Mouse (Mus musculus) forebrain, embryonic 13.5 days (tissue): ENCODE data around the gene Iqce. TPM values are rescaled to one million over a fixed set of nuclear protein-coding genes. Genes with fewer than 3 reads are reported as not detected.

Experiments
- ATAC-seq: fragments of 200-750 bp; cut with Nextera tagmentation; 2 replicates; pipeline ENCODE4 v1.8.0; 2017
- H3K27ac ChIP-seq: fragments of 300-500 bp; sonication (generic); 2 replicates; pipeline ENCODE4 v1.5.1; 2015; ENCODE audit warnings: inconsistent platforms, mild to moderate bottlenecking, moderate library complexity
- H3K27me3 ChIP-seq: fragments of 300-500 bp; sonication (generic); 2 replicates; pipeline ENCODE4 v1.6.1; 2015; ENCODE audit warnings: mild to moderate bottlenecking, inconsistent platforms
- H3K36me3 ChIP-seq: fragments of 300-500 bp; sonication (generic); 2 replicates; pipeline ENCODE4 v1.6.1; 2015; ENCODE audit warnings: mild to moderate bottlenecking, inconsistent platforms; ENCODE audit not compliant: poor library complexity, severe bottlenecking
- H3K4me1 ChIP-seq: fragments of 300-500 bp; sonication (generic); 2 replicates; pipeline ENCODE4 v1.6.1; 2015; ENCODE audit warnings: inconsistent platforms
- H3K4me2 ChIP-seq: fragments of 300-500 bp; sonication (generic); 2 replicates; pipeline ENCODE4 v1.6.1; 2015; ENCODE audit warnings: inconsistent platforms, mild to moderate bottlenecking, moderate library complexity
- H3K4me3 ChIP-seq: fragments of 300-500 bp; sonication (generic); 2 replicates; pipeline ENCODE4 v1.5.1; 2015; ENCODE audit warnings: mild to moderate bottlenecking, inconsistent platforms
- H3K9ac ChIP-seq: fragments of 300-500 bp; sonication (generic); 2 replicates; pipeline ENCODE4 v1.6.1; 2015; ENCODE audit warnings: mild to moderate bottlenecking, inconsistent platforms
- H3K9me3 ChIP-seq: fragments of 300-500 bp; sonication (generic); replicated peaks from 2 replicates; pipeline ENCODE4 v1.6.1; 2016; ENCODE audit warnings: inconsistent platforms
- whole genome bisulfite sequencing: fragments of 180-500 bp; shearing (Covaris S2); methylation state at CpG from one replicate; pipeline ENCODE4 v1.1.7; 2015; 5-methylcytosine and 5-hydroxymethylcytosine counted together
- polyA plus RNA-seq: library from polyadenylated mRNA; unstranded; fragments of >200 nt; fragmentation: Nextera tagmentation; extraction: Ambion mirVana; gene quantifications from 2 replicates; pipeline ENCODE4 v1.2.1, GENCODE M21; 2015

The Iqce gene
- polyA plus RNA-seq, 1 experiment from 2014 or later, result 20.1 TPM

DNA sequence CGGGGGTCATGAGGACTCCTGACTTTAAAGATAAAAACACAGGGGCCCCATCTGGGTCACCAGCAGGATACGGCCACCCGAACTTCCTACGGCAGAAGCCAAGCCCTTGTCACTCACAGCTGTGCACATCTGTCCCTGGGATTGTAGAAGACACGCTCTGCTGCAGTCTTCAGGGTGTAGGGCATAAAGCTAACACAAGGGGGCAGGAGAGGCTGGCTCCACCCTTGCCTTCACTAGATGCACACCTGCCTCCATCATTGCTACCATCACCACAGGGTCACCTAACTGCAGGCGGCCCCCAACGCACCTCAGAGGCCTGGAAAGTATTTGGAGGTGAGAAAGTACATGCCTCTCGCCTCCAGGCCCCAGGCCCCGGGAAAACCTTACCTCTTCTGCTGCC, 73.2 kb downstream of the Iqce start:
- H3K9me3 ChIP-seq, result no peaks in the 10 kb centered on the region; the same call in 1 of the 2 replicates
- no peak for ATAC-seq
- no peak overlapping the region for H3K27ac ChIP-seq
- no peak overlapping the region for H3K4me2 ChIP-seq
- no peak overlapping the region for H3K4me3 ChIP-seq
- peaks cover 97% of the 10 kb centered on the region for H3K36me3 ChIP-seq
- no peak overlapping the region for H3K9ac ChIP-seq
- WGBS, result 96% methylated on average over 9 of the region's 9 CpGs
- no peaks in the 10 kb centered on the region for H3K4me1 ChIP-seq
- H3K27me3 ChIP-seq, result no peaks in the 10 kb centered on the region

DNA sequence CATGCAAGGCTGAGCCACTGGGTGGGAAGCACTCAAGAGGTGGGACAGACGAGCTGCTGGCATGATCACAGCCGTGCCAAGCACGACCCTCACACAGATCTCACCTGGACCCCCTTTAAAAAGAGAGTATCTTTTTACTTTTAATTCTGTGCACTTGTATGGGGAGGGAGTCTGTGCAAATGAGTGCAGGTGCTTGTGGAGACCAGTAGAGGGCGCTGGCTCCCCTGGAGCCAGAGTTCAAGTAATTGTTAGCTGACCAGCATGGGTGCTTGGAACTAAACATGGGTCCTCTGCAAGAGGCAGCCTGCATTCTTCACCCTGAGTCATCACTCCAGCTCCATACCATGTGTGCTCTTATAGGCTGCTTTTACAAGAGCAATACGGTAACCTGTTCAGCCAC, 74.6 kb downstream of the Iqce start:
- Histone ChIP-seq H3K4me3 (no peak overlapping the region), H3K4me2 (no peak overlapping the region), H3K9ac (no peak overlapping the region), H3K36me3 (peaks cover 97% of the 10 kb centered on the region), H3K4me1 (no peaks in the 10 kb centered on the region), H3K27me3 (no peaks in the 10 kb centered on the region), H3K9me3 (no peaks in the 10 kb centered on the region; the same call in 1 of the 2 replicates), H3K27ac (no peak overlapping the region)
- 94% methylated on average over 5 of the region's 5 CpGs for WGBS
- ATAC-seq, result no peak

DNA sequence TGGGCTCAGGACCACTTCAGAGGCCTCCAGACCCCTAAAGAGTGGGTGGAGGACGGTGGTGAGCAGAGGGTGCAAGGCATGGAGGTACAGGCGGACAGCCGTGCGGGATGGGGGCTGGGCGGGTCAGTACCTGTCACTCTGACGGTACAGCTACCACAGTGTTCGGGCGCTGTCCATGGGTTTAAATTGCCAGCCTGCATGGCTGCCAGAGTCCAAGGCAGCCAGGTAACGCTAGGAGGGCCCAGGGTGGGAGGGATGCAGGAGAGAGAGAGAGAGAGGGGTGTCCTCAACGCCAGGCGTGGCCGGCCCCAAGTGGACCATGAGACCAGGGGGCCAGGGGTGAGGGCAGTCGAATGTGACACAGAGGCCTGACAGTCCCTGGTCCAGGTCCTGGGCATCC, 77.2 kb downstream of the Iqce start:
- H3K9ac ChIP-seq, result no peak overlapping the region
- H3K4me1 ChIP-seq, result peaks cover 7% of the 10 kb centered on the region; the same call in 1 of the 2 replicates
- no peak overlapping the region for H3K4me3 ChIP-seq
- ATAC-seq, result no peak
- no peak overlapping the region for H3K4me2 ChIP-seq
- 92% methylated on average over 13 of the region's 13 CpGs for WGBS
- H3K36me3 ChIP-seq, result peaks cover 90% of the 10 kb centered on the region
- H3K27me3 ChIP-seq, result no peaks in the 10 kb centered on the region
- H3K27ac ChIP-seq, result no peak overlapping the region
- no peaks in the 10 kb centered on the region; the same call in 1 of the 2 replicates for H3K9me3 ChIP-seq

DNA sequence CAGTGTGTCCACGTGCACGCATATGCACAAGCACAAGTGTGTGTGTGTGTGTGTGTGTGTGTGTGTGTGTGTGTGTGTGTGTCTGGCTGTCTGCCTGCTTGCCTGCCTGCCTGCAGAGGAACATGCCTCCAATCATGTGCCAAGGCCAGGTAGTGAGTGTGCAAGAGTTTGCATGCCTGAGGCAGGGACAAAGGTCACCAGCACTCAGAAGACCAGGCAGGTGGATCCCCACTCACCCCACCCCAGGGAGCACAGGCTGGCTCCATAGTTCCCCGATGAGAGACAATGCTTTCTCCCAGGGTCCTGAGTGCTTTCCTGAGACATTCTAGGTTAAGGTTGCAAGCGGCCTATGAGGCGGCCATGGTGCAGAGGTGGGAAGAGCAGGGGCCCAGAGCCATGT, 77.9 kb downstream of the Iqce start:
- Histone ChIP-seq H3K27ac (no peak overlapping the region), H3K4me3 (no peak overlapping the region), H3K4me2 (no peak overlapping the region), H3K4me1 (peaks cover 7% of the 10 kb centered on the region; the same call in 1 of the 2 replicates), H3K9me3 (no peaks in the 10 kb centered on the region; the same call in 1 of the 2 replicates), H3K27me3 (no peaks in the 10 kb centered on the region), H3K9ac (no peak overlapping the region), H3K36me3 (peaks cover 82% of the 10 kb centered on the region)
- no peak for ATAC-seq
- 93% methylated on average over 5 of the region's 5 CpGs for WGBS

DNA sequence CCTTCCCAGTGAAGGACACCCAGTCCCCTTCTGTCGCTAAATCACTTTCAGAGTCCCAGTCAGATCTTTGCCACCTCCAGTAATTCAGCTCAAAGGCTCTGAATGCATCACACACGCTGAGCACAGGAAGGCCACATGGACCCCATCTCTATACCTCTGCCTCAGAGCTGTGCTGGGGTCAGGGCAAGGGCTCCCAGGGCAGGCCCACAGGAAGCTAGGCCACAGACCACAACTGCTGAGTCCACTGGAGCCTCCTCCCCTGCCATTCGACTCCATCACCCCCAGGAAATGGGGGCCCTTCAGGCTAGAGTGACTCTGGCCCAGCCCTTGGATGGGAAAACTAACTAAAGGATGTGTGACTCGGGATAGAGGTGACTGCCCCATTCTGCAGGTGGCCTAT, 78.4 kb downstream of the Iqce start:
- Histone ChIP-seq H3K36me3 (peaks cover 78% of the 10 kb centered on the region), H3K4me3 (no peak overlapping the region), H3K4me1 (peaks cover 7% of the 10 kb centered on the region; the same call in 1 of the 2 replicates)

DNA sequence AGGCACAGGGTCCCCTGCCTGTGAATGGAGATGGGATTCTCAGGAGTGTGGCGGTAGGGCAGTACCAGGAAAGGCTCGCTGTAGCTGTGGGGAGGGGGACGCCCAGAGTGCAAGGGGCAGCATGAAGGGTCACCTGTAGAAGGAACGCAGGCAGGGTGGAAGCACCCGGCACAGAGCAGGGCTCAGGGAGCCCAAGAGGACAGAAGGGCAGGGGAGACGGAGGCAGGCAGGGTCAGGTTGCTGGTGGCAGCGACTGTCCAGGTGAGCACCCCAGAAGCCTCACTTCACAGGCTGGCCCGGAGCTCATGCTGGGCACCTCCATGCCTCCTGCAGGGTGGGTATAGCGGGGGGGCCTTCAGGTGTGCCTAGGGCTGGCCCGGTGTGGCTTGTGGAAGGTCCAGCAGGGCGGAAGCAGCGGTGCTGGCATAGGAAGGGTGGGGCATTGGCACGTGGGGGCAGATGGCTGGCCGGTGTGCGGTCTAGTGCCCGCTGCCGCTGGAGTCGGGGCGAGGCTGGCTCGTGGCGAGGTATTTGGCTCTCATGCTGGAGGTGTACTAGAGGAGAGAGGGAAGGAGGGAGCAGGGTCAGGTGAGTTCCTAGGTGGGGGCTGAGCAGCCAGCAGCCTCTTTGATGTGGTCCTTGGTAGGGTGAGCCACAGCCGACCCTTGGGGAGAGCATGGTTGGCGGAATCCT, 79.1 kb downstream of the Iqce start:
- Histone ChIP-seq H3K9me3 (no peaks in the 10 kb centered on the region), H3K4me1 (peaks cover 7% of the 10 kb centered on the region; the same call in 1 of the 2 replicates), H3K36me3 (peaks cover 74% of the 10 kb centered on the region), H3K4me3 (no peak overlapping the region), H3K4me2 (no peak overlapping the region), H3K27ac (peak overlapping the region; percentile 27), H3K27me3 (no peaks in the 10 kb centered on the region), H3K9ac (no peak overlapping the region)
- 92% methylated on average over 23 of the region's 23 CpGs for WGBS
- ATAC-seq, result no peak

More for the DNA sequence above, 78.4 kb downstream of the Iqce start:
- Histone ChIP-seq H3K4me2 (no peak overlapping the region), H3K27ac (no peak overlapping the region), H3K9me3 (no peaks in the 10 kb centered on the region; the same call in 1 of the 2 replicates), H3K9ac (no peak overlapping the region), H3K27me3 (no peaks in the 10 kb centered on the region)
- no peak for ATAC-seq
- 85% methylated on average over 4 of the region's 4 CpGs for WGBS

DNA sequence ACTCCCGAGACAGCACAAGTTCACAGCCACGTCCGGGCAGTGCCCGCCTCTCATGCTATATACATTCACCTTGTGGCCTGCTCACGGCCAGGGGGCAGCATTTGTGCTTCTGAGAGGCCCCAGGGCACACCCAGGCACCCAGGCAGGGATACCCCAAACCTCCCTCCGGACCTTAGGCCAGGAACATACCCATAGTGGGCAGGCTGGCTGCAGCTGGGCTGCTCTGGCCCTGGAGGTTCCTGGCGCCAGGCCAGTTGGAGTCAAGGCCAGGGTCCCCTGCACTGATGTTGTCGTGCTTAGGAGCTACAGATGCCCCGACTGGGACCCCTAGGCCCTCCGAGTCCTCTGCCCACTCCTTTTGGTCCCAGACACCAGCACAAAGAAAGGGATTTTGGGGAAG, 80.7 kb downstream of the Iqce start:
- Histone ChIP-seq H3K36me3 (peaks cover 73% of the 10 kb centered on the region), H3K4me3 (no peak overlapping the region), H3K27me3 (no peaks in the 10 kb centered on the region), H3K27ac (peak overlapping the region; percentile 49), H3K4me2 (no peak overlapping the region), H3K4me1 (peaks cover 7% of the 10 kb centered on the region; the same call in 1 of the 2 replicates), H3K9me3 (no peaks in the 10 kb centered on the region), H3K9ac (0 out of 2 replicates have a peak overlapping the region, but pooled peaks have one; percentile 27)
- 72% methylated on average over 10 of the region's 10 CpGs for WGBS
- ATAC-seq, result no peak

DNA sequence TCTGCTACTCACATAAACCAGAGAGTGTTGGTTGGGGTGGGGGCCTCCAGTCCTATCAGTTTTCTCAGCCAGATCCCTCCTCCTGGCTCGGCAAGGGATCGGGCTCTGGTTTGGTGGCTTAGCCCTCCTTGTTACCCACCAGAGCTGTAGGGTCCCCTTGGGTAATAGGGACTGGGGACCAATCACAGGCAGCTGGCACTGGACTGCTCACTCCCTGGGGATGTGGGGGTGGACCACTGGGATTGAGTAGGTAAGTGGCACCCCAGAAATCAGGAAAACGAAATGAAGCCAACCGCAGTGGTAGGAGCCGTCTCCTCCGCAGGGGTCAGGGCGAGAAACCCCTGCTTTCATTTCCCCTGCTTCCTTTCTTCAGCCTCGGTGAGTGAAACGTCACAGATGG, 81.1 kb downstream of the Iqce start:
- Histone ChIP-seq H3K9me3 (no peaks in the 10 kb centered on the region), H3K9ac (no peak overlapping the region), H3K4me3 (no peak overlapping the region), H3K4me1 (peaks cover 7% of the 10 kb centered on the region; the same call in 1 of the 2 replicates), H3K27ac (0 out of 2 replicates have a peak overlapping the region, but pooled peaks have one; percentile 35), H3K4me2 (no peak overlapping the region), H3K36me3 (peaks cover 73% of the 10 kb centered on the region), H3K27me3 (no peaks in the 10 kb centered on the region)
- ATAC-seq, result no peak
- 74% methylated on average over 9 of the region's 9 CpGs for WGBS

DNA sequence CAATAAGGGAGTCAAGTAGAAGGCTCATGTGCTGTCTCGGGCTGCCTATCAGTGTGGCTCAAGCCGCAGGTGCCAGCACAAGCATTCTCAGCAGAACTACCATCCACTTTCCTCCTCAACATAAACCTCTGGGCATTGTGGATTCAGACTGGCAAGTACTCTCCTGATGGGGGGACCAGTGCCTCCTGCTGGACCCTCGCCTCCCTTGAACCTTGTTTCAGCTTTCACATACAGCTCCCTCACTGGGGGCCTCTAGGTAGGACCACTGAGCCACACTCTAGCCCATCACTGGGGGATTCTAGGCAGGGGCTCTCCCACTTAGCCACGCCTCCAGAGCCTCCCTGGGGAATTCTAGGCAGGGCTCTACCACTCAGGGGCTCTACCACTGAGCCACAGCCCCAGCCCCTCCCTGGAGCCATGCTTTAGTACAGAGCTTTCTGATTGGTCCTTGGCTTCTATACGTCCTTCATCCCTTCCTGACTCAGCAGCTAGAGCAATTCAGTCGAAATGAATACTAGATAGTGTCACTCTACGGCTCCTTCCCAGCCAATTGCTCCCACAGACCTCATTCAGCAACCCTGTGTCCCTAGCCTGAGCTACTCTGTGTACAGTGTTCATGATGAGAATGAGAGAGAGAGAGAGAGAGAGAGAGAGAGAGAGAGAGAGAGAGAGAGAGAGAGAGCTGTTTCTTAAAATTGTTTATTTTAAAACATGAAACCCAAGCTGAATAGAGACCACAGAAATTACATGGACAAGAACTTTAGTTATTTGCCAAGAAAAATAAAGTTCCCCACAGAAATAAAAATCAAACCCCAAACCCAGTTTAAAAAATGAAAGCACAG, 82.1 kb downstream of the Iqce start:
- peaks cover 11% of the 10 kb centered on the region for H3K4me1 ChIP-seq
- 54% methylated on average over 7 of the region's 7 CpGs for WGBS
- no peak overlapping the region for H3K4me2 ChIP-seq
- H3K36me3 ChIP-seq, result peaks cover 73% of the 10 kb centered on the region
- no peaks in the 10 kb centered on the region for H3K27me3 ChIP-seq
- ATAC-seq, result peak; percentile 27
- no peaks in the 10 kb centered on the region for H3K9me3 ChIP-seq
- H3K27ac ChIP-seq, result peak overlapping the region; percentile 44
- H3K4me3 ChIP-seq, result no peak overlapping the region
- no peak overlapping the region for H3K9ac ChIP-seq

DNA sequence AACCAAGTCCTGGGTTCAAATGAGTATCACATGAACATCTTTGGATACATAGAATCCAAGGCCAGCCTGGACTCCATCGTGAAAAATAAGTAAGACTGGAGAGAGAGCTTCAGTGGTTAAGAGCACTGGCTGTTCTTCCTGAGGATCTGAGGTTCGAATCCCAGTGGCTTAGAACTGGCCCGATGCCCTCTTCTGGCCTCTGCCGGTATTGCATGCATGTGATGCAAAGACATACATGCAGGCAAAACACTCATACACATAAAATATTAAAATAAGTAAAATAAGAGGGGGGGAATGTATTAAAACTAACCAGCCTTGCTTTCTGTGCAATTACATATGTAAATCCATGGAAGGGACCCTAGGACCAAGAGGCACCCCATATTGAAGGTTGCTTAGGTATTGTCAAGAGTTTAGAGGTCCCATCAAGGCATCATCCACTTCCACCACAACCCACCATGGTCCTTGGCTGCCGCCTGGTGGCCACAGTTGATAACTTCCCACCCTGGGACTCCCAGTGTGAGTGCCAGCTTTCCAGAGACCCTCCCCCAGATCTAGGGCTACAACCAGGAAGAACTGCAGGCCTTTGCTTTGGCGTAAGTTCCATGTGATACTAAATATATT, 82.9 kb downstream of the Iqce start:
- Histone ChIP-seq H3K4me2 (no peak overlapping the region), H3K9me3 (no peaks in the 10 kb centered on the region), H3K9ac (no peak overlapping the region), H3K36me3 (peaks cover 73% of the 10 kb centered on the region), H3K4me1 (peaks cover 18% of the 10 kb centered on the region), H3K4me3 (no peak overlapping the region), H3K27ac (peak overlapping the region; percentile 44; the same call in 1 of the 2 replicates), H3K27me3 (no peaks in the 10 kb centered on the region)
- ATAC-seq, result peak; percentile 63; the same call in 1 of the 2 replicates
- WGBS, result 25% methylated on average over 6 of the region's 6 CpGs

DNA sequence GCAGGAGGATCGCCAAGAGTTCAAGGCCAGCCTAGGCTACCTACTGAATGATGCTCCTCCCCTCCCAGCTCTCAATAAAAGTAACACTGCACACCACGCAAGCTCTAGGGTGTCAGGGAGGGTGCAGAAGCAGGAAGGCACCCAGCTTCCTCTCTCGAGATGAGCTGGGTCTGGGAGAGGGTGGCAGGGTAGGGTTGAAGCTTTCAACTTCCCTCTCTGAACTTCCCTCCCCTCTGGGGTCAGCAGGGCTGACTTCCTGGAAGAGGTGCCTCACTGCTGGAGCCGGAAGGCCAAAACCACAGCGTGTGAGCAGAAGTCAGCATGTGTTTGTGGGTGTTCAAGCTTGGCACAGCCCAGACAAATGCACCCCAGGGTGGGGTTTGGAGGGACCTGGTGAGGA, 84.5 kb downstream of the Iqce start:
- peaks cover 73% of the 10 kb centered on the region for H3K36me3 ChIP-seq
- no peak for ATAC-seq
- no peak overlapping the region for H3K27ac ChIP-seq
- H3K9ac ChIP-seq, result no peak overlapping the region
- H3K4me1 ChIP-seq, result peaks cover 30% of the 10 kb centered on the region
- no peak overlapping the region for H3K4me2 ChIP-seq
- 85% methylated on average over 5 of the region's 5 CpGs for WGBS
- no peak overlapping the region for H3K4me3 ChIP-seq
- H3K9me3 ChIP-seq, result no peaks in the 10 kb centered on the region
- H3K27me3 ChIP-seq, result no peaks in the 10 kb centered on the region

DNA sequence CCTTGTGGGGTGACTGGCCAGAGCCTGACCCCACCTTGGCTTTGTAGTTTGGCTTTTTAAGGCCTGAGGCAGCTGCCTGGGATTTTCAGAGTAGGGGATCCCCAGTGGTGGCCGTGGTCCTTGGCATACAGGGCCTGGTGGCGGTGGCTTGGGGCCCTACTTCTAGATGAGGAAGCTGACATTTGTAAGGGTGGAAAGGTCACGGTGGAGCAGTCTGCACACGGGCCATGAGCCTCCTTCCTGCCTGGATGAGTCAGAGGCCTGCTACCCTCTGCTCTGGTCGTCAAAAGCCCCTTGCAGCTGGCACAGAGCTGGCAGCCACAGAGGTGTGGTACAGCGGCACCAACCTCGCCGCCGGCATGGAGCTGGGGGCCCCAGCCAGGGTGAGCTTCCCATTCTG, 85.5 kb downstream of the Iqce start:
- Histone ChIP-seq H3K4me2 (no peak overlapping the region), H3K9me3 (no peaks in the 10 kb centered on the region), H3K9ac (no peak overlapping the region; the same call in 1 of the 2 replicates), H3K4me1 (peaks cover 35% of the 10 kb centered on the region), H3K27me3 (no peaks in the 10 kb centered on the region), H3K4me3 (no peak overlapping the region), H3K27ac (peak overlapping the region; percentile 68), H3K36me3 (peaks cover 69% of the 10 kb centered on the region)
- 70% methylated on average over 9 of the region's 9 CpGs for WGBS
- ATAC-seq, result no peak
